Mouse (Mus musculus) spleen, adult 2 months (tissue): ENCODE data around the gene Oxct2a. TPM values are rescaled to one million over a fixed set of nuclear protein-coding genes. Genes with fewer than 3 reads are reported as not detected.
A peak's percentile ranks its signal among the peaks of the same experiment; 100 is the strongest.

Experiments used
- DNase-seq, 2 experiments: peaks; one replicate each; pipeline versions ENCODE4 v3.0.0 to v3.0.0-alpha.2; 2012 to 2021; ENCODE audit warnings: low spot score in 2 of 2, low read depth in 1 of 2
- H3K27ac ChIP-seq: fragments of 200-500 bp; 2 replicates; pipeline ENCODE4 v1.5.1; 2012; ENCODE audit warnings: low read length, inconsistent platforms; ENCODE audit not compliant: insufficient read depth
- H3K27me3 ChIP-seq: fragments of 200-500 bp; 2 replicates; pipeline ENCODE4 v1.6.1; 2012; ENCODE audit warnings: mild to moderate bottlenecking, moderate library complexity, low read length, inconsistent platforms; ENCODE audit not compliant: control insufficient read depth, insufficient read depth
- H3K36me3 ChIP-seq: fragments of 200-500 bp; 2 replicates; pipeline ENCODE4 v1.6.1; 2012; ENCODE audit warnings: mild to moderate bottlenecking, low read length, inconsistent platforms; ENCODE audit not compliant: control insufficient read depth, insufficient read depth
- H3K4me1 ChIP-seq: fragments of 200-500 bp; 2 replicates; pipeline ENCODE4 v1.6.1; 2011; ENCODE audit warnings: inconsistent platforms; ENCODE audit not compliant: control insufficient read depth, insufficient read depth, insufficient read length
- H3K4me3 ChIP-seq: fragments of 200-500 bp; 2 replicates; pipeline ENCODE4 v1.5.1; 2011; ENCODE audit warnings: mild to moderate bottlenecking, inconsistent platforms; ENCODE audit not compliant: insufficient read depth, insufficient read length; ENCODE audit errors: extremely low read depth
- CTCF ChIP-seq: fragments of 200-500 bp; IDR thresholded peaks from 2 replicates; pipeline ENCODE4 v1.5.1; 2011; ENCODE audit warnings: mild to moderate bottlenecking, inconsistent platforms; ENCODE audit not compliant: insufficient read depth, insufficient read length, insufficient replicate concordance; ENCODE audit errors: extremely low read depth
- POLR2A ChIP-seq: fragments of 200-500 bp; IDR thresholded peaks from 2 replicates; pipeline ENCODE4 v1.6.1; 2011; ENCODE audit warnings: low read depth, low read length, inconsistent platforms
- WGBS: fragments of 180-500 bp; shearing (Covaris S2); methylation state at CpG from one replicate; pipeline ENCODE4 v1.1.7; 2018; 5-methylcytosine and 5-hydroxymethylcytosine counted together
- polyA plus RNA-seq: library from polyadenylated mRNA; depleted of rRNA; stranded (reverse); fragments of >200 nt; gene quantifications from 2 replicates; pipeline ENCODE4 v1.2.3, GENCODE M21; 2012; rRNA removed

The Oxct2a gene
- polyA plus RNA-seq, result 0.04 and 0.28 TPM in 2 replicates

- TF ChIP-seq CTCF, result no peak
- no peak for TF ChIP-seq POLR2A
- no peak within 1 kb of the TSS for H3K4me3 ChIP-seq
- H3K27ac ChIP-seq, result no peak within 1 kb of the TSS
- 0 out of 2 replicates have a peak, but pooled peaks cover 2% of the 10 kb centered on the region for H3K27me3 ChIP-seq
- H3K36me3 ChIP-seq, result no peaks in the 10 kb centered on the region
- DNase-seq, result no peak
- H3K4me1 ChIP-seq, result no peaks in the 10 kb centered on the region
- WGBS, result 42% methylated on average over 13 of the region's 13 CpGs
Measured at GRCm38 (mm10) chr4:123323534-123323933, at the start of gene Oxct2a. Gene Oxct2a, minus strand, starts transcription at chr4:123323634.

GRCm38 (mm10) chr4:123363555-123363954 is 40.1 kb upstream of the Oxct2a start:
- Histone ChIP-seq H3K4me1 (no peaks in the 10 kb centered on the region), H3K27ac (no peak overlapping the region), H3K4me3 (no peak overlapping the region), H3K36me3 (peaks cover 55% of the 10 kb centered on the region), H3K27me3 (no peaks in the 10 kb centered on the region)
- WGBS, result 93% methylated on average over 4 of the region's 4 CpGs
- TF ChIP-seq POLR2A (no peak), CTCF (no peak)
- DNase-seq, result no peak

- Histone ChIP-seq H3K4me3 (no peak overlapping the region), H3K36me3 (peaks cover 51% of the 10 kb centered on the region), H3K27ac (no peak overlapping the region), H3K4me1 (no peaks in the 10 kb centered on the region), H3K27me3 (no peaks in the 10 kb centered on the region)
- WGBS, result 95% methylated on average over 12 of the region's 12 CpGs
- no peak for TF ChIP-seq CTCF
- TF ChIP-seq POLR2A, result no peak
- DNase-seq, result no peak
Measured at GRCm38 (mm10) chr4:123360771-123361170, 37.3 kb upstream of the Oxct2a start.

GRCm38 (mm10) chr4:123358613-123359012 is 35.2 kb upstream of the Oxct2a start:
- no peak for TF ChIP-seq POLR2A
- TF ChIP-seq CTCF, result no peak
- H3K27me3 ChIP-seq, result no peaks in the 10 kb centered on the region
- WGBS, result 96% methylated on average over 7 of the region's 7 CpGs
- H3K27ac ChIP-seq, result no peak overlapping the region
- no peak overlapping the region for H3K4me3 ChIP-seq
- peaks cover 54% of the 10 kb centered on the region for H3K36me3 ChIP-seq
- no peak for DNase-seq
- no peaks in the 10 kb centered on the region for H3K4me1 ChIP-seq

GRCm38 (mm10) chr4:123355941-123356340 is 32.5 kb upstream of the Oxct2a start:
- Histone ChIP-seq H3K36me3 (peaks cover 59% of the 10 kb centered on the region), H3K4me1 (peaks cover 3% of the 10 kb centered on the region; the same call in 1 of the 2 replicates), H3K27ac (no peak overlapping the region), H3K4me3 (no peak overlapping the region), H3K27me3 (no peaks in the 10 kb centered on the region)
- 96% methylated on average over 8 of the region's 8 CpGs for WGBS
- TF ChIP-seq POLR2A, result no peak
- TF ChIP-seq CTCF, result no peak
- DNase-seq, result no peak

- Histone ChIP-seq H3K27ac (no peak overlapping the region; the same call in 1 of the 2 replicates), H3K36me3 (peaks cover 58% of the 10 kb centered on the region), H3K4me1 (peaks cover 3% of the 10 kb centered on the region; the same call in 1 of the 2 replicates), H3K27me3 (no peaks in the 10 kb centered on the region), H3K4me3 (no peak overlapping the region)
- TF ChIP-seq POLR2A (no peak), CTCF (no peak)
- peak in 1 of 2 experiments; percentile 21 for DNase-seq
- 65% methylated on average over 10 of the region's 10 CpGs for WGBS
Measured at GRCm38 (mm10) chr4:123353271-123353877, 29.9 kb upstream of the Oxct2a start.

- TF ChIP-seq CTCF (no peak), POLR2A (no peak)
- WGBS, result 12% methylated on average over 6 of the region's 6 CpGs
- no peak for DNase-seq
- H3K27me3 ChIP-seq, result peaks cover 14% of the 10 kb centered on the region
- H3K4me3 ChIP-seq, result peak overlapping the region; percentile 84; the same call in 1 of the 2 replicates
- H3K27ac ChIP-seq, result no peak overlapping the region
- peaks cover 11% of the 10 kb centered on the region for H3K4me1 ChIP-seq
- H3K36me3 ChIP-seq, result no peaks in the 10 kb centered on the region
Measured at GRCm38 (mm10) chr4:123343471-123343789, 20.0 kb upstream of the Oxct2a start.
